Mouse (Mus musculus): ENCODE results near the gene C1rl. TPM values are rescaled to one million over a fixed set of nuclear protein-coding genes. Genes with fewer than 3 reads are reported as not detected.
A peak's percentile ranks its signal among the peaks of the same experiment; 100 is the strongest.
"Not testable (repeated sequence)": the region's sequence is repeated elsewhere in the genome, so short reads cannot be mapped to it uniquely, and the experiment has no call there.

Gene C1rl
- polyA plus RNA-seq, 1 experiment from 2014 or later = 0.22 TPM

DNA sequence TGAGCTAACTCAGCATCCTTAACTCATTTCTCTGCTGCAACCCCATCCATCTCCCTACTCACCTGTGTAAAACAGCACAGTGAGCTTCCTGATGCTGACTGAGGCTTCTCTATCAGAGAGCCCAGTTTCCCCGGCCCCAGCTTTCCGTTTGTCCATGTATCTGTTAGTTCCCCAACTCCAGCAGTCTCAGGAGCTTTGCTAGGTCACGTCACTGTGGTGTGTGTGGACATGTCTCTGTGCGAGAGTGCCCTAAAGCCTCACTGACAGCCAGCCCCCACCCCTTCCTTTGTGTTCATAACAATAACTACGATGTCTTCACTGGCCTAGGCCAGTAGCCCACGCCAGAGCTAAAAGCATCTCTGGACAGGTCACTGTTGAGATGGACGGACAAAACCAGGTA lies 16.7 kb upstream of the C1rl start:
- H3K9ac ChIP-seq = no peak overlapping the region
- H3K4me3 ChIP-seq = no peak overlapping the region
- H3K9me3 ChIP-seq = no peaks in the 10 kb centered on the region
- no peak overlapping the region for H3K4me2 ChIP-seq (replicated peaks)
- no peaks in the 10 kb centered on the region for H3K4me1 ChIP-seq
- H3K36me3 ChIP-seq = no peaks in the 10 kb centered on the region
- H3K27me3 ChIP-seq (replicated peaks) = no peaks in the 10 kb centered on the region
- H3K27ac ChIP-seq = no peak overlapping the region
- no peak for ATAC-seq (ENCODE audit: low FRiP score, low read depth)
- 75% methylated on average over 7 of the region's 7 CpGs for WGBS

- H3K4me2 ChIP-seq (replicated peaks) = no peak overlapping the region
- 87% methylated on average over 11 of the region's 11 CpGs for WGBS
- ATAC-seq (ENCODE audit: low FRiP score, low read depth) = no peak
These were observed 16.1 kb upstream of the C1rl start for GRCm38 (mm10) chr6:124476796-124477195.

GRCm38 (mm10) chr6:124477221-124477655 lies 15.7 kb upstream of the C1rl start:
- H3K36me3 ChIP-seq = no peaks in the 10 kb centered on the region
- no peak overlapping the region for H3K4me2 ChIP-seq (replicated peaks)
- no peak overlapping the region for H3K9ac ChIP-seq
- no peaks in the 10 kb centered on the region for H3K27me3 ChIP-seq (replicated peaks)
- H3K4me1 ChIP-seq = no peaks in the 10 kb centered on the region
- WGBS = 65% methylated on average over 5 of the region's 5 CpGs
- H3K4me3 ChIP-seq = no peak overlapping the region
- ATAC-seq (ENCODE audit: low FRiP score, low read depth) = no peak
- H3K9me3 ChIP-seq = no peaks in the 10 kb centered on the region
- no peak overlapping the region for H3K27ac ChIP-seq

More at GRCm38 (mm10) chr6:124476796-124477195, 16.1 kb upstream of the C1rl start:
- Histone ChIP-seq H3K9me3 (no peaks in the 10 kb centered on the region), H3K4me1 (no peaks in the 10 kb centered on the region), H3K9ac (no peak overlapping the region), H3K27ac (no peak overlapping the region), H3K27me3 (replicated peaks) (no peaks in the 10 kb centered on the region), H3K36me3 (no peaks in the 10 kb centered on the region), H3K4me3 (no peak overlapping the region)

GRCm38 (mm10) chr6:124477922-124478651 lies 14.8 kb upstream of the C1rl start:
- no peaks in the 10 kb centered on the region for H3K27me3 ChIP-seq (replicated peaks)
- H3K4me3 ChIP-seq = no peak overlapping the region
- H3K36me3 ChIP-seq = no peaks in the 10 kb centered on the region
- 80% methylated on average over 17 of the region's 17 CpGs for WGBS
- H3K27ac ChIP-seq = no peak overlapping the region
- no peaks in the 10 kb centered on the region for H3K4me1 ChIP-seq
- H3K9me3 ChIP-seq = no peaks in the 10 kb centered on the region
- no peak overlapping the region for H3K9ac ChIP-seq
- ATAC-seq (ENCODE audit: low FRiP score, low read depth) = no peak
- no peak overlapping the region for H3K4me2 ChIP-seq (replicated peaks)

- 92% methylated on average over 3 of the region's 3 CpGs for WGBS
These were observed 13.9 kb upstream of the C1rl start for GRCm38 (mm10) chr6:124478874-124479572.

GRCm38 (mm10) chr6:124479573-124479930 lies 13.4 kb upstream of the C1rl start:
- Histone ChIP-seq H3K9ac (no peak overlapping the region), H3K27ac (no peak overlapping the region), H3K4me1 (no peaks in the 10 kb centered on the region), H3K27me3 (replicated peaks) (no peaks in the 10 kb centered on the region), H3K4me3 (no peak overlapping the region), H3K9me3 (no peaks in the 10 kb centered on the region), H3K36me3 (no peaks in the 10 kb centered on the region), H3K4me2 (replicated peaks) (no peak overlapping the region)
- peak; percentile 22; the same call in 1 of the 2 replicates for ATAC-seq (ENCODE audit: low FRiP score, low read depth)
- WGBS = 92% methylated on average over 3 of the region's 3 CpGs

More at GRCm38 (mm10) chr6:124478874-124479572, 13.9 kb upstream of the C1rl start:
- H3K4me3 ChIP-seq = no peak overlapping the region
- H3K9ac ChIP-seq = no peak overlapping the region
- H3K36me3 ChIP-seq = no peaks in the 10 kb centered on the region
- no peaks in the 10 kb centered on the region for H3K27me3 ChIP-seq (replicated peaks)
- H3K9me3 ChIP-seq = no peaks in the 10 kb centered on the region
- H3K4me1 ChIP-seq = no peaks in the 10 kb centered on the region
- no peak overlapping the region for H3K4me2 ChIP-seq (replicated peaks)
- no peak overlapping the region for H3K27ac ChIP-seq
- no peak for ATAC-seq (ENCODE audit: low FRiP score, low read depth)

DNA sequence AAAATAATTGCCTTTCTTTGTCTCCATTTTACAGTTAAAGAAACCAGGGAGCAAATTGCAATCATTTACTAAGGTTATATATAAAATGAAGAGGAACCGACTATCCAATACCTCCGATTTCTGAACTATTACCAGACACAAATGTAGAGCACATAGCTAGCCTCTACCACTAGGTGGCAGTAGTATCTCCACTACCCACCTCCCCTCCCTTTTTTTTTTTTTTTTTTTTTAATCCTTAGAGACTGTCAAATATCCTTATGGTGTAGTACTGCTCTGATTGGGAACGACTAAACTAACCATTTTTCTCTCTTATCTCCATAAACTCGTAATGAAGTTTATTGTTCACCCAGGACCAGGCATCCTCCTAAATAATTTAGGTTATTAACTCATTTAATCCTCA lies 12.6 kb upstream of the C1rl start:
- Histone ChIP-seq H3K4me3 (no peak overlapping the region), H3K36me3 (no peaks in the 10 kb centered on the region), H3K4me1 (no peaks in the 10 kb centered on the region), H3K9me3 (no peaks in the 10 kb centered on the region), H3K9ac (no peak overlapping the region), H3K27me3 (replicated peaks) (no peaks in the 10 kb centered on the region), H3K27ac (no peak overlapping the region), H3K4me2 (replicated peaks) (no peak overlapping the region)
- WGBS = 61% methylated on average over 4 of the region's 4 CpGs
- no peak for ATAC-seq (ENCODE audit: low FRiP score, low read depth)

GRCm38 (mm10) chr6:124481571-124481970 lies 11.3 kb upstream of the C1rl start:
- WGBS = 25% methylated on average over 6 of the region's 6 CpGs
- Histone ChIP-seq H3K27ac (no peak overlapping the region), H3K9me3 (no peaks in the 10 kb centered on the region), H3K4me2 (replicated peaks) (no peak overlapping the region), H3K27me3 (replicated peaks) (no peaks in the 10 kb centered on the region), H3K36me3 (no peaks in the 10 kb centered on the region), H3K9ac (no peak overlapping the region), H3K4me3 (no peak overlapping the region), H3K4me1 (no peaks in the 10 kb centered on the region)
- ATAC-seq (ENCODE audit: low FRiP score, low read depth) = no peak; the same call in 1 of the 2 replicates

- not testable (repeated sequence) for H3K27me3 ChIP-seq (replicated peaks); H3K9me3 ChIP-seq; H3K36me3 ChIP-seq; H3K4me2 ChIP-seq (replicated peaks); H3K4me3 ChIP-seq; H3K4me1 ChIP-seq; ATAC-seq (ENCODE audit: low FRiP score, low read depth); H3K27ac ChIP-seq; H3K9ac ChIP-seq
- 87% methylated on average over 3 of the region's 3 CpGs for WGBS
These were observed 9.1 kb upstream of the C1rl start for GRCm38 (mm10) chr6:124483831-124484230.

- 91% methylated on average over 7 of the region's 7 CpGs for WGBS
- ATAC-seq (ENCODE audit: low FRiP score, low read depth) = no peak
- Histone ChIP-seq H3K27ac (no peak overlapping the region), H3K27me3 (replicated peaks) (no peaks in the 10 kb centered on the region), H3K9me3 (no peaks in the 10 kb centered on the region), H3K4me1 (no peaks in the 10 kb centered on the region), H3K4me2 (replicated peaks) (peak overlapping the region; percentile 45), H3K9ac (no peak overlapping the region), H3K4me3 (no peak overlapping the region), H3K36me3 (no peaks in the 10 kb centered on the region)
These were observed 8.1 kb upstream of the C1rl start for GRCm38 (mm10) chr6:124484851-124485250.

GRCm38 (mm10) chr6:124485414-124486144 lies 7.3 kb upstream of the C1rl start:
- no peaks in the 10 kb centered on the region for H3K4me1 ChIP-seq
- no peaks in the 10 kb centered on the region for H3K36me3 ChIP-seq
- H3K9ac ChIP-seq = no peak overlapping the region
- H3K9me3 ChIP-seq = no peaks in the 10 kb centered on the region
- peak overlapping the region; percentile 45 for H3K4me2 ChIP-seq (replicated peaks)
- peak; percentile 93 for ATAC-seq (ENCODE audit: low FRiP score, low read depth)
- H3K27me3 ChIP-seq (replicated peaks) = no peaks in the 10 kb centered on the region
- whole genome bisulfite sequencing = 32% methylated on average over 21 of the region's 21 CpGs
- H3K27ac ChIP-seq = no peak overlapping the region
- 0 out of 2 replicates have a peak overlapping the region, but pooled peaks have one; percentile 9 for H3K4me3 ChIP-seq

DNA sequence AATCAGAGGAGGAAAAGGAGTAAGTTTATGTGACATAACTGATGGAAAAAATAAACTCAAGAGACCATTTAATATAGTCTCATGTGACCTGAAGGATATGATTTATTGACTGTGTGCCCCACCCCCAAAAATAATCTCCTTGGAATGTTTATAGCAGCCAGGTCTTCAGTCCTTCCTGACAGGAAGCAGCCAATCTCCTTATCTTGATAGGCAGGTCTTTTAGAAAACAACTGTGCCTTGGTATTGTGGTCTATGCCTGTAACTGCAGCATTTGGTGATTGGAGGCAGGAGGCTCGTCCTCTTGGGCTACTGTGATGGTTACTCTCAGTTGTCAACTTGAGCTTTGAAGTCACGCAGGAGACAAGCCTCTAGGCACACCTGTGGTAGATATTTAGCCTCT lies 5.4 kb upstream of the C1rl start:
- Histone ChIP-seq H3K27ac (no peak overlapping the region), H3K36me3 (no peaks in the 10 kb centered on the region), H3K9ac (no peak overlapping the region), H3K4me1 (no peaks in the 10 kb centered on the region), H3K9me3 (no peaks in the 10 kb centered on the region), H3K4me3 (no peak overlapping the region), H3K4me2 (replicated peaks) (no peak overlapping the region), H3K27me3 (replicated peaks) (no peaks in the 10 kb centered on the region)
- ATAC-seq (ENCODE audit: low FRiP score, low read depth) = no peak
- 64% methylated on average over 2 of the region's 2 CpGs for WGBS

All from neural tube, embryonic 12.5 days (tissue).